Mouse (Mus musculus): ENCODE data around the gene Add3. TPM values are rescaled to one million over a fixed set of nuclear protein-coding genes. Genes with fewer than 3 reads are reported as not detected.

Add3 gene
- total and polyA plus RNA-seq, 3 experiments: 16.3 to 18.4 (median 16.4) TPM

DNA sequence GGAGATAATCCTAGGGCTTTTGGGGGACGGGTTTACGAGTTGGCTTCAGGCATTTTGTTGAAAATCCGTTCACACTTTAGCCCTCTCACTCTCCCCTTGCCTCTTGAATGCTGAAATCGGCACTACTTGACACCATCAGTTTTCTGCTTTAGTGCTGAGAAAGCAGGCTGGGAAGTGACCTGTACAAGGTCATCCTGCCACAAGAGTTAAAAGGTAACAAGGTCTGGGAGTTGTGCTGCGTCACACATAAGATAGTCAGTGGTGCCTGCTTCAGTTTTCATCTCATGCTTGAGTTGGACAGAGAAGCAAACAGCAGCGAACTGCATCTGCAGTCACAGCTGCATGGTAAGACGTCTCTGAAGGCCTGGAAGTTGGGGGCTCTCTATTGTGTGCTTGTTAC, 57.5 kb downstream of the Add3 start:
- dilution Hi-C loops (cut with MboI; ENCODE audit: extremely low pct_ligation_motif_present, extremely low pct_unique_long_range_greater_than_20kb, low sequenced_read_pairs) (no loop called here), in situ Hi-C loops (cut with MboI; ENCODE audit: low pct_ligation_motif_present, low pct_unique_long_range_greater_than_20kb, low sequenced_read_pairs) (no loop called here)
- Histone ChIP-seq H3K9ac (ENCODE audit: insufficient read depth, low read depth) (no peak overlapping the region), H3K79me2 (replicated peaks; ENCODE audit: control insufficient read depth, extremely low read depth, insufficient read depth, poor library complexity, severe bottlenecking) (no peaks in the 10 kb centered on the region), H3K36me3 (replicated peaks in 1 of 2; ENCODE audit: control insufficient read depth in 1 of 2, insufficient read depth in 1 of 2, low read length in 1 of 2) (peaks cover 6 to 8% of the 10 kb centered on the region in 2 experiments), H3K4me1 (ENCODE audit: control insufficient read depth in 1 of 2, insufficient read depth in 2 of 2) (peaks cover 7 to 33% of the 10 kb centered on the region in 2 experiments), H3K27me3 (replicated peaks) (no peaks in the 10 kb centered on the region), H3K4me3 (replicated peaks in 1 of 3; ENCODE audit: low read depth in 2 of 3, low read length in 2 of 3, poor library complexity in 1 of 3) (no peak overlapping the region), H3K27ac (ENCODE audit: insufficient read depth, low read depth) (no peak overlapping the region), H3K4me2 (ENCODE audit: insufficient read depth, low read depth, poor library complexity, severe bottlenecking) (no peak overlapping the region), H3K9me3 (replicated peaks; ENCODE audit: low read length) (peaks cover under 1% of the 10 kb centered on the region)
- TF ChIP-seq ELF1 (IDR thresholded peaks at IDR 0.05; ENCODE audit: low read depth, low read length): no peak
- no peak for TF ChIP-seq MYC (IDR thresholded peaks at IDR 0.05; ENCODE audit: low read depth, low read length)
- TF ChIP-seq RAD21 (IDR thresholded peaks at IDR 0.05; ENCODE audit: low read depth, low read length): no peak
- TF ChIP-seq KAT2A (IDR thresholded peaks at IDR 0.05; ENCODE audit: insufficient replicate concordance, low read length): no peak
- no peak for TF ChIP-seq CHD1 (IDR thresholded peaks at IDR 0.05; ENCODE audit: low read depth, low read length)
- no peak for TF ChIP-seq USF1 (IDR thresholded peaks at IDR 0.05; ENCODE audit: low read depth, low read length)
- TF ChIP-seq TCF12 (IDR thresholded peaks at IDR 0.05; ENCODE audit: low read depth, low read length): no peak
- DNase-seq (ENCODE audit: extremely low read depth): no peak

DNA sequence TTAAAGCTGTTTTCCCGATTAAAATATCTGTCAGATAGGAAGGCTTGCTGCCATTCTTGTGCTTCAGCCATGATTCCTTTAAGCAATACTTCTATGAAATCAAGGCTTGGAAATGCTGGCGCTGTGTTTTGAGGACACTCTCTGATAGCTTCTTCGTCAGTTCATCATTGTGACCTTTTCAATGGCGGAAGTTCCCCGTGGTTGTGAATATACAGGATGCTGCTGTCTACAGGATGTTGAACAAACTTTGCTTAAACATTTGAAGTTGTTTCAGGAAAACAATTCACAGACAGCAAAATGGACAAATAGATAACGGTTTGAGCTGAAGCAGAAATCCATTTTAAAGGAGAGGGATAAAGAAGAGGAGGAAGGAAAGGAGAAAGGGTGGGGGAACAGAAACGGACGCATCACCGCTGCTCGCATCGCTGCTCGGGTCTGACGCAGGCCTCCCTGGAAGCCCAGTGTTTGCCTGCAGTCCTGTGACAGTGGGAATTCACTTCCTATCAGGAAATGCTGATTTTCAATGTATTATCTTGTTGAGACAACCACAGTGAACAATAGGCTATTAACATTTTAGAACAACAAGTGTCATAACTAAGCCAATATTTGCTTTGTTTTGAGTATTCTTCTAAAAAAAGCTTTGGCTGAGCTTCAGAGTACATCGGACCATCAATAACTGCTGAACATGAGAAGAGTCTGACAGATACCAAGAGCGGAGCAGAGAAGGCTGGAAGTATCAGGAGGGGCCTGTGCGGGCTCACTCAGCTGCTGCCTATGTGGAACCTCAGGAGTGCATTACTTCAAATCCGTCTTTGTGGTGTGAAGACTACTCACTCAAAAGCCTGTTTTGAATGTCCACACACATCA, 58.7 kb downstream of the Add3 start:
- H3K79me2 ChIP-seq (replicated peaks; ENCODE audit: control insufficient read depth, extremely low read depth, insufficient read depth, poor library complexity, severe bottlenecking): no peaks in the 10 kb centered on the region
- H3K4me1 ChIP-seq (ENCODE audit: control insufficient read depth in 1 of 2, insufficient read depth in 2 of 2): peaks cover 4 to 25% of the 10 kb centered on the region in 2 experiments; a peak in 2 of 4 replicates
- H3K4me3 ChIP-seq (replicated peaks in 1 of 3; ENCODE audit: low read depth in 2 of 3, low read length in 2 of 3, poor library complexity in 1 of 3): no peak overlapping the region
- in situ Hi-C loops (cut with MboI; ENCODE audit: low pct_ligation_motif_present, low pct_unique_long_range_greater_than_20kb, low sequenced_read_pairs) (no loop called here), dilution Hi-C loops (cut with MboI; ENCODE audit: extremely low pct_ligation_motif_present, extremely low pct_unique_long_range_greater_than_20kb, low sequenced_read_pairs) (no loop called here)
- peaks cover 6 to 8% of the 10 kb centered on the region in 2 experiments for H3K36me3 ChIP-seq (replicated peaks in 1 of 2; ENCODE audit: control insufficient read depth in 1 of 2, insufficient read depth in 1 of 2, low read length in 1 of 2)
- TF ChIP-seq JUND (conservative IDR thresholded peaks at IDR 0.05; ENCODE audit: low read depth, low read length) (no peak), RAD21 (IDR thresholded peaks at IDR 0.05; ENCODE audit: low read depth, low read length) (no peak), ZNF384 (IDR thresholded peaks at IDR 0.05; ENCODE audit: low read depth, low read length) (no peak), EP300 (IDR thresholded peaks at IDR 0.05; ENCODE audit: low read length) (no peak), ZMIZ1 (IDR thresholded peaks at IDR 0.05; ENCODE audit: low read depth, low read length) (no peak), UBTF (IDR thresholded peaks at IDR 0.05; ENCODE audit: low read depth, low read length) (no peak), E2F4 (IDR thresholded peaks at IDR 0.05; ENCODE audit: insufficient replicate concordance, low read depth, low read length) (no peak), IRF4 (IDR thresholded peaks at IDR 0.05; ENCODE audit: low read depth, low read length) (no peak), HCFC1 (IDR thresholded peaks at IDR 0.05; ENCODE audit: low read depth, low read length) (no peak)
- no peak overlapping the region for H3K27ac ChIP-seq (ENCODE audit: insufficient read depth, low read depth)
- DNase-seq (ENCODE audit: extremely low read depth): no peak
- no peak overlapping the region for H3K4me2 ChIP-seq (ENCODE audit: insufficient read depth, low read depth, poor library complexity, severe bottlenecking)
- no peaks in the 10 kb centered on the region for H3K27me3 ChIP-seq (replicated peaks)
- H3K9ac ChIP-seq (ENCODE audit: insufficient read depth, low read depth): no peak overlapping the region
- peaks cover 3% of the 10 kb centered on the region for H3K9me3 ChIP-seq (replicated peaks; ENCODE audit: low read length)
